Mouse (Mus musculus) fibroblast of lung, adult 2 months (primary cell): ENCODE data around the gene Tent5a.

ENCODE experiments used
- DNase-seq: peaks from one replicate; pipeline ENCODE4 v3.0.0-alpha.2; 2011; ENCODE audit warnings: low read depth

The Tent5a gene

GRCm38 (mm10) chr9:85327242-85328211, at the start of gene Tent5a:
TSS of gene Tent5a (minus strand) at chr9:85327348.
- DNase-seq: peak; percentile 36

- DNase-seq: no peak
These were observed 49.6 kb upstream of the Tent5a start for GRCm38 (mm10) chr9:85376643-85377307.

- DNase-seq: no peak
These were observed 48.0 kb upstream of the Tent5a start for GRCm38 (mm10) chr9:85375152-85375551.

- no peak for DNase-seq
These were observed 44.9 kb upstream of the Tent5a start for GRCm38 (mm10) chr9:85372034-85372433.

GRCm38 (mm10) chr9:85369512-85369911, 42.4 kb upstream of the Tent5a start:
- DNase-seq: no peak

GRCm38 (mm10) chr9:85357154-85357860, 30.2 kb upstream of the Tent5a start:
- no peak for DNase-seq

GRCm38 (mm10) chr9:85355559-85355958, 28.4 kb upstream of the Tent5a start:
- no peak for DNase-seq

GRCm38 (mm10) chr9:85347823-85348523, 20.8 kb upstream of the Tent5a start:
- no peak for DNase-seq

GRCm38 (mm10) chr9:85342892-85343785, 16.0 kb upstream of the Tent5a start:
- DNase-seq: no peak

GRCm38 (mm10) chr9:85340303-85340702, 13.2 kb upstream of the Tent5a start:
- DNase-seq: no peak

GRCm38 (mm10) chr9:85336046-85336445, 8.9 kb upstream of the Tent5a start:
- no peak for DNase-seq

- DNase-seq: no peak
These were observed 4.4 kb upstream of the Tent5a start for GRCm38 (mm10) chr9:85331521-85331920.

GRCm38 (mm10) chr9:85328259-85328658, 1.1 kb upstream of the Tent5a start:
- DNase-seq: peak; percentile 50

GRCm38 (mm10) chr9:85326292-85327241, 581 bp downstream of the Tent5a start:
- DNase-seq: no peak

GRCm38 (mm10) chr9:85325201-85325868, 1.8 kb downstream of the Tent5a start:
- DNase-seq: no peak

- no peak for DNase-seq
These were observed 2.8 kb downstream of the Tent5a start for GRCm38 (mm10) chr9:85324158-85324875.

GRCm38 (mm10) chr9:85320167-85320951, 6.8 kb downstream of the Tent5a start:
- DNase-seq: no peak

GRCm38 (mm10) chr9:85316122-85316521, 11.0 kb downstream of the Tent5a start:
- no peak for DNase-seq
